Mouse (Mus musculus) gastrocnemius, postnatal 36 days (tissue): ENCODE measurements around the gene Prelid3b. TPM values are rescaled to one million over a fixed set of nuclear protein-coding genes. Genes with fewer than 3 reads are reported as not detected.

ENCODE experiments used
- DNase-seq, 2 experiments: peaks; one replicate each; pipeline ENCODE4 v3.0.0; 2022
- intact Hi-C: fragments of 180-260 bp; cut with DNase I; formaldehyde crosslinking; loops from one replicate; pipeline ENCODE4 v1.15.1; 2025
- long read RNA-seq, 2 experiments: library from polyadenylated mRNA; stranded (forward); transcript quantifications; one replicate each; pipeline ENCODE4 v2.0.0; 2021
- total RNA-seq, 2 experiments: library from RNA; stranded (reverse); gene quantifications; 2 replicates each; pipeline ENCODE4 v1.2.3; 2021

Gene Prelid3b
- 10 to 100 TPM; 43.1 to 48.1 TPM for total RNA-seq
- long read RNA-seq, experiment 1, transcript Prelid3b-201 (6 exons, 1,553 nt), result major isoform, 119 of 145 reads
- long read RNA-seq, experiment 1, partial matches to known transcripts, result 2 of 145 reads
- long read RNA-seq, experiment 1, other reads (novel, unspliced or antisense), result 24 of 145 reads
- long read RNA-seq, experiment 2, transcript Prelid3b-201 (6 exons, 1,553 nt), result major isoform, 102 of 130 reads
- long read RNA-seq, experiment 2, partial matches to known transcripts, result 1 of 130 reads
- long read RNA-seq, experiment 2, other reads (novel, unspliced or antisense), result 27 of 130 reads

- intact Hi-C loops, result loop anchor here (5.0 kb wide), 1 partner anchor 141 kb away; no protein-coding TSS in a partner anchor
- peak; percentile 99 to 100 for DNase-seq
Measured at GRCm38 (mm10) chr2:174472818-174473549, at the start of gene Prelid3b. Gene Prelid3b (minus strand): TSS chr2:174473081.

- DNase-seq, result no peak
- intact Hi-C loops, result no loop called here
Measured at GRCm38 (mm10) chr2:174522134-174522533, 49.3 kb upstream of the Prelid3b start.

- intact Hi-C loops, result no loop called here
Measured at GRCm38 (mm10) chr2:174517141-174518079, 44.5 kb upstream of the Prelid3b start.

GRCm38 (mm10) chr2:174514887-174515286 lies 42.0 kb upstream of the Prelid3b start:
- intact Hi-C loops, result no loop called here
- no peak for DNase-seq

More at GRCm38 (mm10) chr2:174517141-174518079, 44.5 kb upstream of the Prelid3b start:
- no peak for DNase-seq

GRCm38 (mm10) chr2:174513827-174514226 lies 40.9 kb upstream of the Prelid3b start:
- DNase-seq, result no peak
- intact Hi-C loops, result no loop called here

GRCm38 (mm10) chr2:174509825-174510224 lies 36.9 kb upstream of the Prelid3b start:
- DNase-seq, result no peak
- intact Hi-C loops, result no loop called here

- intact Hi-C loops, result no loop called here
- no peak for DNase-seq
Measured at GRCm38 (mm10) chr2:174507998-174508397, 35.1 kb upstream of the Prelid3b start.

- intact Hi-C loops, result no loop called here
- DNase-seq, result no peak
Measured at GRCm38 (mm10) chr2:174502831-174503460, 30.1 kb upstream of the Prelid3b start.

GRCm38 (mm10) chr2:174502321-174502720 lies 29.4 kb upstream of the Prelid3b start:
- no peak for DNase-seq
- intact Hi-C loops, result no loop called here

GRCm38 (mm10) chr2:174501517-174501916 lies 28.6 kb upstream of the Prelid3b start:
- no peak for DNase-seq
- intact Hi-C loops, result no loop called here

GRCm38 (mm10) chr2:174500814-174501503 lies 28.1 kb upstream of the Prelid3b start:
- DNase-seq, result no peak
- intact Hi-C loops, result no loop called here

- intact Hi-C loops, result no loop called here
- no peak for DNase-seq
Measured at GRCm38 (mm10) chr2:174492858-174493257, 20.0 kb upstream of the Prelid3b start.

- intact Hi-C loops, result no loop called here
- no peak for DNase-seq
Measured at GRCm38 (mm10) chr2:174487005-174487404, 14.1 kb upstream of the Prelid3b start.

- intact Hi-C loops, result no loop called here
- no peak for DNase-seq
Measured at GRCm38 (mm10) chr2:174478746-174479145, 5.9 kb upstream of the Prelid3b start.

- DNase-seq, result no peak
- intact Hi-C loops, result no loop called here
Measured at GRCm38 (mm10) chr2:174477543-174478319, 4.8 kb upstream of the Prelid3b start.

- intact Hi-C loops, result loop anchor here (5.0 kb wide), 1 partner anchor 141 kb away; no protein-coding TSS in a partner anchor
- DNase-seq, result no peak
Measured at GRCm38 (mm10) chr2:174473550-174473927, 658 bp upstream of the Prelid3b start.

GRCm38 (mm10) chr2:174472407-174472806 lies 474 bp downstream of the Prelid3b start:
- intact Hi-C loops, result loop anchor here (5.0 kb wide), 1 partner anchor 140 kb away; no protein-coding TSS in a partner anchor
- peak in 1 of 2 experiments; percentile 18 for DNase-seq

GRCm38 (mm10) chr2:174470786-174471405 lies 2.0 kb downstream of the Prelid3b start:
- intact Hi-C loops, result loop anchor here (5.0 kb wide), 1 partner anchor 139 kb away; no protein-coding TSS in a partner anchor
- no peak for DNase-seq
